Mouse (Mus musculus): ENCODE measurements around the gene Arrb1. TPM values are rescaled to one million over a fixed set of nuclear protein-coding genes. Genes with fewer than 3 reads are reported as not detected.

The Arrb1 gene
- polyA plus RNA-seq, 1 experiment from 2014 or later, result 4.4 TPM

GRCm38 (mm10) chr7:99541204-99541603, 5.9 kb downstream of the Arrb1 start:
- Histone ChIP-seq H3K4me3 (ENCODE audit: low read depth, low read length) (no peak overlapping the region), H3K4me1 (replicated peaks; ENCODE audit: control insufficient read depth, insufficient read depth, low read length) (peaks cover 28% of the 10 kb centered on the region), H3K9me3 (ENCODE audit: control insufficient read depth) (no peaks in the 10 kb centered on the region), H3K9ac (ENCODE audit: low read depth, low read length) (no peak overlapping the region), H3K27ac (ENCODE audit: low read depth, low read length) (no peak overlapping the region), H3K4me2 (replicated peaks; ENCODE audit: low read depth) (no peak overlapping the region), H3K36me3 (ENCODE audit: control insufficient read depth, insufficient read depth) (peaks cover 5% of the 10 kb centered on the region; the same call in 1 of the 2 replicates), H3K27me3 (replicated peaks; ENCODE audit: control insufficient read depth, insufficient read depth, low read length) (no peaks in the 10 kb centered on the region)
- no peak for TF ChIP-seq CTCF (IDR thresholded peaks at IDR 0.05; ENCODE audit: low read depth)
- whole genome bisulfite sequencing, result 51% methylated on average over 5 of the region's 5 CpGs
- ATAC-seq, result no peak

GRCm38 (mm10) chr7:99544272-99544671, 9.0 kb downstream of the Arrb1 start:
- no peak for TF ChIP-seq CTCF (IDR thresholded peaks at IDR 0.05; ENCODE audit: low read depth)
- WGBS, result 82% methylated on average over 6 of the region's 6 CpGs

GRCm38 (mm10) chr7:99545885-99546745, 10.8 kb downstream of the Arrb1 start:
- no peaks in the 10 kb centered on the region for H3K27me3 ChIP-seq (replicated peaks; ENCODE audit: control insufficient read depth, insufficient read depth, low read length)
- H3K27ac ChIP-seq (ENCODE audit: low read depth, low read length), result peak overlapping the region; percentile 76
- peak; percentile 19 for TF ChIP-seq CTCF (IDR thresholded peaks at IDR 0.05; ENCODE audit: low read depth)
- H3K36me3 ChIP-seq (ENCODE audit: control insufficient read depth, insufficient read depth), result peaks cover 5% of the 10 kb centered on the region; the same call in 1 of the 2 replicates
- H3K9me3 ChIP-seq (ENCODE audit: control insufficient read depth), result no peaks in the 10 kb centered on the region
- WGBS, result 17% methylated on average over 10 of the region's 10 CpGs
- 0 out of 2 replicates have a peak overlapping the region, but pooled peaks have one; percentile 10 for H3K4me2 ChIP-seq (replicated peaks; ENCODE audit: low read depth)
- H3K9ac ChIP-seq (ENCODE audit: low read depth, low read length), result peak overlapping the region; percentile 35; the same call in 1 of the 2 replicates
- ATAC-seq, result peak; percentile 64; the same call in 1 of the 2 replicates
- no peak overlapping the region for H3K4me3 ChIP-seq (ENCODE audit: low read depth, low read length)
- H3K4me1 ChIP-seq (replicated peaks; ENCODE audit: control insufficient read depth, insufficient read depth, low read length), result peaks cover 14% of the 10 kb centered on the region

More at GRCm38 (mm10) chr7:99544272-99544671, 9.0 kb downstream of the Arrb1 start:
- ATAC-seq, result no peak
- Histone ChIP-seq H3K4me1 (replicated peaks; ENCODE audit: control insufficient read depth, insufficient read depth, low read length) (peaks cover 16% of the 10 kb centered on the region), H3K4me2 (replicated peaks; ENCODE audit: low read depth) (no peak overlapping the region), H3K9ac (ENCODE audit: low read depth, low read length) (no peak overlapping the region), H3K27ac (ENCODE audit: low read depth, low read length) (no peak overlapping the region), H3K4me3 (ENCODE audit: low read depth, low read length) (no peak overlapping the region), H3K27me3 (replicated peaks; ENCODE audit: control insufficient read depth, insufficient read depth, low read length) (no peaks in the 10 kb centered on the region), H3K9me3 (ENCODE audit: control insufficient read depth) (no peaks in the 10 kb centered on the region), H3K36me3 (ENCODE audit: control insufficient read depth, insufficient read depth) (peaks cover 5% of the 10 kb centered on the region; the same call in 1 of the 2 replicates)

- no peak for ATAC-seq
- no peak overlapping the region for H3K4me3 ChIP-seq (ENCODE audit: low read depth, low read length)
- H3K27ac ChIP-seq (ENCODE audit: low read depth, low read length), result no peak overlapping the region
- no peaks in the 10 kb centered on the region for H3K27me3 ChIP-seq (replicated peaks; ENCODE audit: control insufficient read depth, insufficient read depth, low read length)
- TF ChIP-seq CTCF (IDR thresholded peaks at IDR 0.05; ENCODE audit: low read depth), result no peak; the same call in 1 of the 2 replicates
- H3K9ac ChIP-seq (ENCODE audit: low read depth, low read length), result no peak overlapping the region
- H3K4me1 ChIP-seq (replicated peaks; ENCODE audit: control insufficient read depth, insufficient read depth, low read length), result peaks cover 14% of the 10 kb centered on the region
- WGBS, result 58% methylated on average over 10 of the region's 11 CpGs
- H3K36me3 ChIP-seq (ENCODE audit: control insufficient read depth, insufficient read depth), result peaks cover 5% of the 10 kb centered on the region; the same call in 1 of the 2 replicates
- no peaks in the 10 kb centered on the region for H3K9me3 ChIP-seq (ENCODE audit: control insufficient read depth)
- H3K4me2 ChIP-seq (replicated peaks; ENCODE audit: low read depth), result no peak overlapping the region
Measured at GRCm38 (mm10) chr7:99547584-99548487, 12.6 kb downstream of the Arrb1 start.

GRCm38 (mm10) chr7:99549668-99550067, 14.4 kb downstream of the Arrb1 start:
- Histone ChIP-seq H3K9me3 (ENCODE audit: control insufficient read depth) (no peaks in the 10 kb centered on the region), H3K4me1 (replicated peaks; ENCODE audit: control insufficient read depth, insufficient read depth, low read length) (peaks cover 17% of the 10 kb centered on the region), H3K4me2 (replicated peaks; ENCODE audit: low read depth) (no peak overlapping the region), H3K27me3 (replicated peaks; ENCODE audit: control insufficient read depth, insufficient read depth, low read length) (no peaks in the 10 kb centered on the region), H3K4me3 (ENCODE audit: low read depth, low read length) (no peak overlapping the region), H3K27ac (ENCODE audit: low read depth, low read length) (no peak overlapping the region), H3K36me3 (ENCODE audit: control insufficient read depth, insufficient read depth) (no peaks in the 10 kb centered on the region; the same call in 1 of the 2 replicates), H3K9ac (ENCODE audit: low read depth, low read length) (no peak overlapping the region)
- ATAC-seq, result no peak
- no peak for TF ChIP-seq CTCF (IDR thresholded peaks at IDR 0.05; ENCODE audit: low read depth)
- 91% methylated on average over 5 of the region's 5 CpGs for WGBS

DNA sequence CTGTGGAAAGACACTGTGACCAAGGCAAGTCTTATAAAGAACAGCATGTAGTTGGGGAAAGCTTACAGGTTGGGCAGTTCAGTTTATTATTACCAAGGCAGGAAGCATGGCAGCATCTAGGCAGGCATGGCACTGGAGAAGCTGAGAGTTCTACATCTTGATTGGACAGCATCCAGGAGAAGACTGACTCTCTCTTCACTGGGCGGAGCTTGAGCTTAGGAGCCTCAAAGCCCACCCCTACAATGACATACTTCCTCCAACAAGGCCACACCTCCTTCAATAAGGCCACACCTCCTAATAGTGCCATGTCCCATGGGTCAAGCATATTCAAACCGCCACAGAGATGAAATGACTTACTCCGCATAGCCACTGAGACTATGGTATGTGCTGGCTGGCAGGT, 16.4 kb downstream of the Arrb1 start:
- Histone ChIP-seq H3K9me3 (ENCODE audit: control insufficient read depth) (no peaks in the 10 kb centered on the region), H3K9ac (ENCODE audit: low read depth, low read length) (no peak overlapping the region), H3K27me3 (replicated peaks; ENCODE audit: control insufficient read depth, insufficient read depth, low read length) (no peaks in the 10 kb centered on the region), H3K4me3 (ENCODE audit: low read depth, low read length) (no peak overlapping the region), H3K27ac (ENCODE audit: low read depth, low read length) (no peak overlapping the region), H3K4me1 (replicated peaks; ENCODE audit: control insufficient read depth, insufficient read depth, low read length) (peaks cover 3% of the 10 kb centered on the region; the same call in 1 of the 2 replicates), H3K4me2 (replicated peaks; ENCODE audit: low read depth) (no peak overlapping the region), H3K36me3 (ENCODE audit: control insufficient read depth, insufficient read depth) (no peaks in the 10 kb centered on the region; the same call in 1 of the 2 replicates)
- ATAC-seq, result no peak
- TF ChIP-seq CTCF (IDR thresholded peaks at IDR 0.05; ENCODE audit: low read depth), result no peak
- WGBS, result 98% methylated on average over 3 of the region's 3 CpGs

All from intestine, postnatal 0 days (tissue).